Mouse (Mus musculus): ENCODE measurements at regions not wholly inside any gene's neighbourhood (a gene's known extent, or its start where the extent isn't known, plus 50 kb on each side); places are given as distances from the start of the nearest gene placed in this dataset.

DNA sequence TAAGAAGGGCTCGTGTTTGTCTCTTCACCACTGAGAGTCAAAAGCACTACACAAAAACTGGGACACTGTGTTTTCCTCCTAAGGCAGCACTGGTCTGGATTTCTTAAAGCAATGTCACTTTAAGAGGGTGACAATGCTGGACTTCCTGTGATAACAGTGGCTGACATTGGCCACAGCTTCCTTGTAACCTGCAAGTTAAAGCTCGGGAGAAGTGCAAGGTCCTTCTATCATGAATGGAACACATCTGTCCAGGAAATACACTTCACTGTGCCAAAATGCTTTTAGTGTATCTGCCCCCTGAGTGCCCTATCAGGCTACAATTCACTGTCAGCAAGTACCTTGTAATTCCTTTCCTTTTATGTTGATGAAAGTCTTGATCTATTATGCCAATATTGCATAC, 448.0 kb upstream of the Mef2c start:
- DNase-seq (ENCODE audit: extremely low read depth, low read depth, low spot score), result no peak
- Histone ChIP-seq H3K36me3 (ENCODE audit: control insufficient read depth, insufficient read depth, low read length) (no peaks in the 10 kb centered on the region), H3K79me2 (ENCODE audit: control insufficient read depth, insufficient read depth, low read length) (no peaks in the 10 kb centered on the region), H3K4me3 (ENCODE audit: insufficient read depth, low read depth, low read length) (no peak overlapping the region), H3K9ac (ENCODE audit: low read depth, low read length) (no peak overlapping the region), H3K4me1 (ENCODE audit: control insufficient read depth, insufficient read depth, low read length) (no peaks in the 10 kb centered on the region), H3K27me3 (ENCODE audit: control insufficient read depth, insufficient read depth, low read length) (no peaks in the 10 kb centered on the region), H3K27ac (replicated peaks; ENCODE audit: insufficient read depth, low read depth, low read length) (no peak overlapping the region)
- TF ChIP-seq CTCF (IDR thresholded peaks at IDR 0.05; ENCODE audit: low read depth, low read length), result no peak
- WGBS, result 57% methylated on average over 2 of the region's 2 CpGs

GRCm38 (mm10) chr13:83056415-83056814, 447.4 kb upstream of the Mef2c start:
- no peak overlapping the region for H3K9ac ChIP-seq (ENCODE audit: low read depth, low read length)
- H3K36me3 ChIP-seq (ENCODE audit: control insufficient read depth, insufficient read depth, low read length), result no peaks in the 10 kb centered on the region
- TF ChIP-seq CTCF (IDR thresholded peaks at IDR 0.05; ENCODE audit: low read depth, low read length) (no peak), POLR2A (IDR thresholded peaks at IDR 0.05; ENCODE audit: extremely low read depth, insufficient read depth, low read length) (no peak)
- H3K79me2 ChIP-seq (ENCODE audit: control insufficient read depth, insufficient read depth, low read length), result no peaks in the 10 kb centered on the region
- DNase-seq (ENCODE audit: extremely low read depth, low read depth, low spot score), result no peak
- 75% methylated on average over 2 of the region's 2 CpGs for WGBS
- no peaks in the 10 kb centered on the region for H3K27me3 ChIP-seq (ENCODE audit: control insufficient read depth, insufficient read depth, low read length)
- no peak overlapping the region for H3K27ac ChIP-seq (replicated peaks; ENCODE audit: insufficient read depth, low read depth, low read length)
- no peak overlapping the region for H3K4me3 ChIP-seq (ENCODE audit: insufficient read depth, low read depth, low read length)
- H3K4me1 ChIP-seq (ENCODE audit: control insufficient read depth, insufficient read depth, low read length), result no peaks in the 10 kb centered on the region

DNA sequence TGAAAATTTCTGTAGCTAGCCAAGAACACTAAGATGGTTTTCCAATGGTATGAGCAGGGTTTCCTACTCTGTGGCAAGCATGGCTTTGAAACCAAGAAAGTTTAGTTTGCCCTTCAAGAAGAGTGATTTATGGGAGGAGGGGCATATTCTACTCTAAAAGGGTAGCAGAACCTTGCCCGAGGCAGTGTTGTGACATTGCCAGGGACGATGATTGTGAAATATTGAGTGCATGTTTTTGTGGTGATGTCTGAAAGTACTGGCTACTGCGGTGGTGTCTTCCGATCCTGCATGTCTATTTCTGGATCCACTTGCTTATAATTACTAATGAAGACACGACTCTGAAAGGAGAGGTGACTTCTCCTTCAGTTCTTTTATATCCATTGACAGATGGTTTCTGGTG, 439.1 kb upstream of the Mef2c start:
- peak; percentile 27 for DNase-seq (ENCODE audit: extremely low read depth, low read depth, low spot score)
- WGBS, result 65% methylated on average over 5 of the region's 5 CpGs

DNA sequence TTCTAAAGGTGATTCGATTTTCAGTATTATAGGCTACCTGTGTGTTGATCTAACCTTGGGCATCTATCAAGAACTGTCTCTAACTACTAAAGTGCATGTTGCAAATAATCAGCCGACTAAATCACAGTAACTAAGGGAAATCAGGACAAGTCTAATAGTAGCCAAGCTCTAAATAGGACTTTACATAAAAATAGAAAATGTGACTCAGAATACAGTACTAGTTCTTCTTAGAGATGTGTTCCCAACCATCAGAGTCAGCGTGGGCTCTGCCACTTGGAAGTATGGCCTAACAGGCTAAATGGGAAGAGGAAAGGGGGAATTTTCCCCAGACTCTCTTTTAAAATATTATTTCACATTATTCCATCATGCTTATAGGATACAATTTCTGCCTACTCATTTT, 438.6 kb upstream of the Mef2c start:
- no peak for DNase-seq (ENCODE audit: extremely low read depth, low read depth, low spot score)
- Histone ChIP-seq H3K27ac (replicated peaks; ENCODE audit: insufficient read depth, low read depth, low read length) (no peak overlapping the region), H3K79me2 (ENCODE audit: control insufficient read depth, insufficient read depth, low read length) (no peaks in the 10 kb centered on the region), H3K9ac (ENCODE audit: low read depth, low read length) (no peak overlapping the region), H3K4me3 (ENCODE audit: insufficient read depth, low read depth, low read length) (no peak overlapping the region), H3K4me1 (ENCODE audit: control insufficient read depth, insufficient read depth, low read length) (no peaks in the 10 kb centered on the region), H3K36me3 (ENCODE audit: control insufficient read depth, insufficient read depth, low read length) (no peaks in the 10 kb centered on the region), H3K27me3 (ENCODE audit: control insufficient read depth, insufficient read depth, low read length) (no peaks in the 10 kb centered on the region)
- TF ChIP-seq CTCF (IDR thresholded peaks at IDR 0.05; ENCODE audit: low read depth, low read length), result no peak
- no peak for TF ChIP-seq POLR2A (IDR thresholded peaks at IDR 0.05; ENCODE audit: extremely low read depth, insufficient read depth, low read length)
- 80% methylated on average over 3 of the region's 3 CpGs for WGBS

More for the DNA sequence above, 439.1 kb upstream of the Mef2c start:
- no peaks in the 10 kb centered on the region for H3K36me3 ChIP-seq (ENCODE audit: control insufficient read depth, insufficient read depth, low read length)
- H3K4me1 ChIP-seq (ENCODE audit: control insufficient read depth, insufficient read depth, low read length), result no peaks in the 10 kb centered on the region
- H3K4me3 ChIP-seq (ENCODE audit: insufficient read depth, low read depth, low read length), result no peak overlapping the region
- TF ChIP-seq POLR2A (IDR thresholded peaks at IDR 0.05; ENCODE audit: extremely low read depth, insufficient read depth, low read length) (no peak), CTCF (IDR thresholded peaks at IDR 0.05; ENCODE audit: low read depth, low read length) (no peak)
- no peaks in the 10 kb centered on the region for H3K27me3 ChIP-seq (ENCODE audit: control insufficient read depth, insufficient read depth, low read length)
- H3K27ac ChIP-seq (replicated peaks; ENCODE audit: insufficient read depth, low read depth, low read length), result no peak overlapping the region
- H3K9ac ChIP-seq (ENCODE audit: low read depth, low read length), result no peak overlapping the region
- no peaks in the 10 kb centered on the region for H3K79me2 ChIP-seq (ENCODE audit: control insufficient read depth, insufficient read depth, low read length)

DNA sequence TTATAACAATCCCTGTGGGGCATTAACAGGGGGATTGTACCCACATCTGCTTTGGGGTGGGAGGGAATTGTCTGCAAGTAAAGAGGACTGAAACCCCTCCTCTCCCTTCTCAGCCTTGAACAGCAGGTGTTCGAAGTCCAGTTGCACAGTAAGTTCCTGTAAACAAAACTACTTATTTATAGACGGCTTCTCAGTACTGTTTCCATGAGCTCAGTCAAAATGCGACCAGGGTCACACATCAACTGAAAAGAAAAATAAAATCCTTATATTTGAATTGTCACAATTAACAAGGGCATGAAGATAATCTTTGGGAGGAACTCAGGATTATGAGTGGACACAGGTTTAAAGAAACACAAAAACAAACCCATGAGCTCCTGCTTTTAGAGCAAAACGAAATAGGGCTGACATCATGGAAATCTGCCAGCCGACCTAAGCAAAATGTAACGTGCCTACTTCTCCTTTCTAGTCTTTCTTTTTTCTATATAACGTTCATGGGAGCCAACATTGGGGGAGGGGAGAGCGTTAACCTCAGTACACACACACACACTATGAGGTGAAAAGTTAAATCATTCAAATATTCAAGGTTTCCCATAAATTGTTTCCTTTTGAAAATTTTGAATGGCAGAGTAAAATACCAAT, 437.6 kb upstream of the Mef2c start:
- Histone ChIP-seq H3K36me3 (ENCODE audit: control insufficient read depth, insufficient read depth, low read length) (no peaks in the 10 kb centered on the region), H3K79me2 (ENCODE audit: control insufficient read depth, insufficient read depth, low read length) (no peaks in the 10 kb centered on the region), H3K4me1 (ENCODE audit: control insufficient read depth, insufficient read depth, low read length) (no peaks in the 10 kb centered on the region), H3K4me3 (ENCODE audit: insufficient read depth, low read depth, low read length) (no peak overlapping the region), H3K27me3 (ENCODE audit: control insufficient read depth, insufficient read depth, low read length) (no peaks in the 10 kb centered on the region), H3K9ac (ENCODE audit: low read depth, low read length) (no peak overlapping the region), H3K27ac (replicated peaks; ENCODE audit: insufficient read depth, low read depth, low read length) (no peak overlapping the region)
- TF ChIP-seq CTCF (IDR thresholded peaks at IDR 0.05; ENCODE audit: low read depth, low read length) (no peak), POLR2A (IDR thresholded peaks at IDR 0.05; ENCODE audit: extremely low read depth, insufficient read depth, low read length) (no peak)
- DNase-seq (ENCODE audit: extremely low read depth, low read depth, low spot score), result peak; percentile 14
- 61% methylated on average over 8 of the region's 8 CpGs for WGBS

DNA sequence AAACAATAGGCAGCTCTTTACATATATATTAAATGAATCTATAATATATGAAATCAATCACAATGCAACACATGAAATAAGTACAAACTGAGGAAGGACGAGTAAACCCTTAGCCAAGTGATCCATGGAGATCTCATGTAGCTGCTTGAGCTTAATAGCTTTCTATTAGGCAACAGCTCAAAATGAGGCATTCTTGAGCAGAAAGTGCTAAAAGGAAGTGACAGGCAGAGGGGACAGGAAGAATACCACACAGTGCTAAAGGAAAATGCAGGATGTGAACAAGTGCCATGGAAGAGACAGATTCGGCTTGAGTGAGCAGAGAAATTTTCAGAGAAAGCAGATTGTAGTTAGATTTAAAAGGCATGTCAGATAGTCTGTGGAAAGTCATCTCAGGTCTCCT, 436.3 kb upstream of the Mef2c start:
- Histone ChIP-seq H3K36me3 (ENCODE audit: control insufficient read depth, insufficient read depth, low read length) (no peaks in the 10 kb centered on the region), H3K9ac (ENCODE audit: low read depth, low read length) (no peak overlapping the region), H3K79me2 (ENCODE audit: control insufficient read depth, insufficient read depth, low read length) (no peaks in the 10 kb centered on the region), H3K27ac (replicated peaks; ENCODE audit: insufficient read depth, low read depth, low read length) (no peak overlapping the region), H3K4me3 (ENCODE audit: insufficient read depth, low read depth, low read length) (no peak overlapping the region), H3K4me1 (ENCODE audit: control insufficient read depth, insufficient read depth, low read length) (no peaks in the 10 kb centered on the region), H3K27me3 (ENCODE audit: control insufficient read depth, insufficient read depth, low read length) (no peaks in the 10 kb centered on the region)
- no peak for TF ChIP-seq CTCF (IDR thresholded peaks at IDR 0.05; ENCODE audit: low read depth, low read length)
- TF ChIP-seq POLR2A (IDR thresholded peaks at IDR 0.05; ENCODE audit: extremely low read depth, insufficient read depth, low read length), result no peak
- no peak for DNase-seq (ENCODE audit: extremely low read depth, low read depth, low spot score)
- 57% methylated on average over 2 of the region's 2 CpGs for WGBS

Measured in liver, adult 2 months (tissue).